Comparison of ENCODE assay signal across 8 mouse cellular contexts in the genomic region with DNA sequence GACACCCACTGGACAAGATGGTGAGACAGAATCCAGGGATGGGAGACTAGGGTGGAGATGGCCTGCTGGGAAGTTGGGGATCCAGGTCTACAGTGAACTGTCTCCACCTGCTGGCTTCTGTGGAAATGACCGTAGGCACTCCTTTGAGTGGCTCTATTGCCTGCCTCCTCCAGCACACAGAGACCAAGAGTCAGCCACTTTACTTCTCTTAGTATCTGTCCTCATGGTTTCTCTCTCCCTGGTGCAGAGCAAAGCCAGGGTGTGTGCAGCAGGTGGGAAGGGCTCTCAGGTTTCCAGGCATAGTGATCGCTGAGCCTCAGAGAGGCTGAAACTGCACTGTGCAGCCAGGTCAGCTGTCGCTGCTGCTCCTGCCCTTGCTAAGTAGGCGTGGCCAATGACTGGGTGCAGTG. TPM values are rescaled to one million over a fixed set of nuclear protein-coding genes. Genes with fewer than 3 reads are reported as not detected.
DNase-seq lines count a peak whose midpoint lies in the region; ATAC-seq lines count a peak whose summit lies in the region.

No protein-coding gene starts in this region.

- 0 out of 2 replicates have a peak, but pooled peaks have one; percentile 63 for ATAC-seq in kidney, embryonic 16.5 days (ENCODE audit: low FRiP score, low TSS enrichment)
- ATAC-seq in megakaryocyte-erythroid progenitor cell, adult 5-6 weeks (replicated peaks; ENCODE audit: low FRiP score, low TSS enrichment, poor library complexity, severe bottlenecking) = peak; percentile 44; the same call in 1 of the 2 replicates

- H3K4me3 ChIP-seq in kidney, embryonic 16.5 days (ENCODE audit: low read length) = no peak overlapping the region

- WGBS in kidney, embryonic 16.5 days = 75% methylated on average over 4 of the region's 4 CpGs

- H3K9ac ChIP-seq in kidney, embryonic 16.5 days (replicated peaks; ENCODE audit: low read length) = no peak overlapping the region

- H3K9me3 ChIP-seq in kidney, embryonic 16.5 days (ENCODE audit: low read length) = no peaks in the 10 kb centered on the region

- DNase-seq in gastrocnemius, postnatal 10 days = peak; percentile 50
- DNase-seq in gastrocnemius, postnatal 4 days (ENCODE audit: low spot score in 2 of 2) = no peak
- peak; percentile 44 for DNase-seq in urinary bladder, postnatal 14 days (ENCODE audit: low spot score)
- DNase-seq in urinary bladder, postnatal 4 days (ENCODE audit: low spot score in 2 of 2) = no peak
- DNase-seq in embryo, embryonic 11 days = peak; percentile 64
- no peak for DNase-seq in urinary bladder, postnatal 25 days (ENCODE audit: low spot score)

- H3K27me3 ChIP-seq in kidney, embryonic 16.5 days (ENCODE audit: insufficient read depth, low read length) = no peaks in the 10 kb centered on the region

- H3K27ac ChIP-seq in kidney, embryonic 16.5 days (ENCODE audit: low read length) = no peak overlapping the region

- H3K4me1 ChIP-seq in kidney, embryonic 16.5 days (ENCODE audit: insufficient read depth, low read length) = no peaks in the 10 kb centered on the region

- no peak overlapping the region for H3K4me2 ChIP-seq in kidney, embryonic 16.5 days (replicated peaks; ENCODE audit: low read depth, low read length)

- H3K36me3 ChIP-seq in kidney, embryonic 16.5 days (ENCODE audit: insufficient read depth, low read length) = peaks cover 36% of the 10 kb centered on the region

RNA-seq across cellular contexts. Expression of a gene that starts 6.5 kb away (rescaled TPM):
- 1 to 10 TPM; 7.5 to 9.3 TPM for total RNA-seq in gastrocnemius, postnatal 10 days (2021)
- 10 to 100 TPM in 1 of 2 experiments, 1 to 10 TPM in 1; 8.1 to 10.9 TPM for total RNA-seq in gastrocnemius, postnatal 4 days (2021)
- 26.2 and 27.4 TPM in 2 replicates for polyA plus RNA-seq in kidney, embryonic 16.5 days (2015; fragmentation: Nextera tagmentation; extraction: Ambion mirVana)
- 38.3 and 41.4 TPM in 2 replicates for total RNA-seq in megakaryocyte-erythroid progenitor cell, adult 5-6 weeks (2014; fragmentation: Nextera tagmentation)
- 31.5 and 42.9 TPM in 2 replicates for total RNA-seq in megakaryocyte-erythroid progenitor cell, adult 5-6 weeks (2017)

RNA-seq across cellular contexts. Expression of a gene that starts 26.9 kb away (rescaled TPM):
- total RNA-seq in gastrocnemius, postnatal 10 days (2021) = 1 to 10 TPM; 2.4 to 3.4 TPM
- 1 to 10 TPM; 3.7 to 5.2 TPM for total RNA-seq in gastrocnemius, postnatal 4 days (2021)
- polyA plus RNA-seq in kidney, embryonic 16.5 days (2015; fragmentation: Nextera tagmentation; extraction: Ambion mirVana) = 4.8 and 5.5 TPM in 2 replicates
- total RNA-seq in megakaryocyte-erythroid progenitor cell, adult 5-6 weeks (2014; fragmentation: Nextera tagmentation) = not detected in 2 replicates
- 0.09 TPM in 1 of 2 replicates, not detected in the other for total RNA-seq in megakaryocyte-erythroid progenitor cell, adult 5-6 weeks (2017)

Comparison
In these comparisons a context has a peak if more than half of its experiments do, and no peak if none do; other contexts are left out.
1. DNase-seq: peak in gastrocnemius, postnatal 10 days (single experiment), urinary bladder, postnatal 14 days (single experiment) and embryo, embryonic 11 days (single experiment); none in gastrocnemius, postnatal 4 days (0 of 2), urinary bladder, postnatal 4 days (0 of 2) and urinary bladder, postnatal 25 days (single experiment).